Mouse (Mus musculus) heart, embryonic 14.5 days (tissue): ENCODE results near the gene E130114P18Rik. TPM values are rescaled to one million over a fixed set of nuclear protein-coding genes. Genes with fewer than 3 reads are reported as not detected.

Experiments
- ATAC-seq: fragments of 200-750 bp; cut with Nextera tagmentation; 2 replicates; pipeline ENCODE4 v1.8.0; 2017; ENCODE audit warnings: low read depth, moderate TSS enrichment; ENCODE audit not compliant: insufficient number of reproducible peaks, insufficient read depth, low FRiP score
- H3K27ac ChIP-seq, 2 experiments: fragments of 200-500 bp in 1 of 2; fragments of 300-500 bp in 1 of 2; sonication (generic) in 1 of 2; replicated peaks in 1 of 2; 2 replicates each; pipeline ENCODE4 v1.5.1; 2012 to 2014; ENCODE audit warnings: low read depth in 2 of 2, low read length in 2 of 2, control low read depth in 1 of 2, mild to moderate bottlenecking in 1 of 2, mixed read lengths in 1 of 2; ENCODE audit not compliant: control insufficient read depth in 1 of 2, insufficient read depth in 1 of 2
- H3K27me3 ChIP-seq: fragments of 300-500 bp; sonication (generic); 2 replicates; pipeline ENCODE4 v1.6.1; 2014; ENCODE audit warnings: mild to moderate bottlenecking, low read length, control low read depth; ENCODE audit not compliant: control insufficient read depth, insufficient read depth
- H3K36me3 ChIP-seq: fragments of 300-500 bp; sonication (generic); 2 replicates; pipeline ENCODE4 v1.6.1; 2014; ENCODE audit warnings: mild to moderate bottlenecking, control low read depth, low read length, mixed read lengths; ENCODE audit not compliant: control insufficient read depth, insufficient read depth
- H3K4me1 ChIP-seq, 2 experiments: fragments of 200-500 bp in 1 of 2; fragments of 300-500 bp in 1 of 2; sonication (generic) in 1 of 2; 2 replicates each; pipeline ENCODE4 v1.6.1; 2012 to 2014; ENCODE audit warnings: low read length in 2 of 2, control low read depth in 1 of 2, mixed read lengths in 1 of 2; ENCODE audit not compliant: control insufficient read depth in 2 of 2, insufficient read depth in 2 of 2
- H3K4me2 ChIP-seq: fragments of 300-500 bp; sonication (generic); 2 replicates; pipeline ENCODE4 v1.6.1; 2014; ENCODE audit warnings: mild to moderate bottlenecking, low read length
- H3K4me3 ChIP-seq, 2 experiments: fragments of 200-500 bp in 1 of 2; fragments of 300-500 bp in 1 of 2; sonication (generic) in 1 of 2; 2 replicates each; pipeline ENCODE4 v1.5.1; 2012 to 2014; ENCODE audit warnings: low read length in 2 of 2, mild to moderate bottlenecking in 2 of 2, control low read depth in 1 of 2, low read depth in 1 of 2, moderate library complexity in 1 of 2; ENCODE audit not compliant: control insufficient read depth in 1 of 2, insufficient read depth in 1 of 2
- H3K9ac ChIP-seq: fragments of 300-500 bp; sonication (generic); 2 replicates; pipeline ENCODE4 v1.6.1; 2014; ENCODE audit warnings: mild to moderate bottlenecking, low read length
- H3K9me3 ChIP-seq: fragments of 300-500 bp; sonication (generic); 2 replicates; pipeline ENCODE4 v1.6.1; 2016; ENCODE audit warnings: low read length, control low read depth; ENCODE audit not compliant: control insufficient read depth
- WGBS: fragments of 180-500 bp; shearing (Covaris S2); extraction: QIAGEN DNeasy Blood & Tissue Kit; methylation state at CpG from one replicate; pipeline ENCODE4 v1.1.7; 2014; 5-methylcytosine and 5-hydroxymethylcytosine counted together
- polyA plus RNA-seq: library from polyadenylated mRNA; unstranded; fragments of >200 nt; fragmentation: Nextera tagmentation; extraction: Ambion mirVana; gene quantifications from 2 replicates; pipeline ENCODE4 v1.2.1, GENCODE M21; 2014

The E130114P18Rik gene
- polyA plus RNA-seq = 0.57 and 0.59 TPM in 2 replicates

- Histone ChIP-seq H3K27me3 (no peaks in the 10 kb centered on the region), H3K27ac (peak within 1 kb of the TSS; percentile 95 to 98), H3K4me3 (peak within 1 kb of the TSS; percentile 94 to 98), H3K9ac (peak within 1 kb of the TSS; percentile 99), H3K4me1 (peaks cover 0 to 20% of the 10 kb centered on the region in 2 experiments; a peak in 3 of 4 replicates), H3K9me3 (no peaks in the 10 kb centered on the region), H3K4me2 (peak within 1 kb of the TSS; percentile 82), H3K36me3 (peaks cover 2% of the 10 kb centered on the region)
- WGBS = 1% methylated on average over 34 of the region's 37 CpGs
- peak; percentile 54 for ATAC-seq
Measured at GRCm38 (mm10) chr4:97777706-97778176, at the start of gene E130114P18Rik. TSS of gene E130114P18Rik (minus strand) at chr4:97778078.

DNA sequence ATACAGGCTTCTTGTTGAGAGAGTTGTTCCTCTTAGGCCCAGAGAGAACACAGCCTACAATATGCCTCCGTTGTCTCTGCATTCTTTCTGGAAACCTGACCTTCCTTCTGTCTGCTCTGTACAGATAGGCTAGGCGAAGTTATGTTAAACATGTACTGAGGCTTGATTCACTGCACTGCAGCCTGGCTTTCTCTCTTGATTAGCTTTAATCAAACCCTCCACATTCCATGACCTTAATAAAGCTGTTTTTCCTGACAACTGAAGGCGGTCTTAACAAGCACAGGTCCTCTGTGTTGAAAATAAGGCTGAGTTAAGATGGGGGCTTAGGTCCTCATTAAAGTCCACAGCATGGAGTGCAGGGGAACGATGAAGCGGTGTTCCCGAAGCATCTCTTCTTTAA, 49.2 kb upstream of the E130114P18Rik start:
- Histone ChIP-seq H3K27ac (peak overlapping the region; percentile 86 to 91), H3K4me3 (no peak overlapping the region), H3K4me1 (peaks cover 26 to 76% of the 10 kb centered on the region in 2 experiments), H3K9me3 (no peaks in the 10 kb centered on the region), H3K4me2 (peak overlapping the region; percentile 23), H3K27me3 (no peaks in the 10 kb centered on the region), H3K36me3 (no peaks in the 10 kb centered on the region), H3K9ac (no peak overlapping the region)
- 41% methylated on average over 6 of the region's 6 CpGs for WGBS
- peak; percentile 44; the same call in 1 of the 2 replicates for ATAC-seq

- Histone ChIP-seq H3K4me1 (peaks cover 23 to 74% of the 10 kb centered on the region in 2 experiments), H3K27me3 (no peaks in the 10 kb centered on the region), H3K9ac (peak overlapping the region; percentile 21; the same call in 1 of the 2 replicates), H3K36me3 (no peaks in the 10 kb centered on the region), H3K9me3 (no peaks in the 10 kb centered on the region), H3K4me2 (no peak overlapping the region), H3K27ac (peak overlapping the region; percentile 62 to 91; a peak in 3 of 4 replicates), H3K4me3 (no peak overlapping the region)
- ATAC-seq = no peak
- 65% methylated on average over 4 of the region's 4 CpGs for WGBS
Measured at GRCm38 (mm10) chr4:97825841-97826240, 48.0 kb upstream of the E130114P18Rik start.

- no peaks in the 10 kb centered on the region for H3K27me3 ChIP-seq
- H3K27ac ChIP-seq = peak overlapping the region in 1 of 2 experiments; percentile 91; a peak in 2 of 4 replicates
- ATAC-seq = no peak
- WGBS = 52% methylated on average over 4 of the region's 4 CpGs
- H3K36me3 ChIP-seq = no peaks in the 10 kb centered on the region
- no peak overlapping the region for H3K4me2 ChIP-seq
- H3K4me3 ChIP-seq = no peak overlapping the region
- peak overlapping the region; percentile 21; the same call in 1 of the 2 replicates for H3K9ac ChIP-seq
- no peaks in the 10 kb centered on the region for H3K9me3 ChIP-seq
- peaks cover 23 to 73% of the 10 kb centered on the region in 2 experiments for H3K4me1 ChIP-seq
Measured at GRCm38 (mm10) chr4:97825432-97825831, 47.6 kb upstream of the E130114P18Rik start.

- WGBS = 41% methylated on average over 4 of the region's 4 CpGs
Measured at GRCm38 (mm10) chr4:97824451-97824850, 46.6 kb upstream of the E130114P18Rik start.

DNA sequence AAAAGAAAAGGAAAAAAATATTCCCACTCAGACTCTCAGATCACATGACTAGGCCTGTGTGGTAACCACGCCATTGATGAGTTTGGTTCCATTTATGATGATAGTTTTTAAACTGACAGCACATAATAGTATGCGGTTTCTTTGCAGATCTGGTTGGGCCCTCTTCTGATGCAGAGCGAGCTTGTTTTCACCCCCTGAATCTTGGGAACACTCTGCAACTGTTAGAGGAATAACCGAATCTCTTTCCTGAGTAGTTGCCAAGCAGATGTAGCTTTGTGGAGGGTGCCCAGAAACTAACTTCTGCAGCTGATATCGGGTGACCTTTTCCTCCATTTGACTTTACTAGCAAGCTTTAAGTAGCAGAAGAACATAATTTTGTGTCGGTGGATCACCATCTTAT, 45.6 kb upstream of the E130114P18Rik start:
- no peaks in the 10 kb centered on the region for H3K9me3 ChIP-seq
- no peak for ATAC-seq
- no peaks in the 10 kb centered on the region for H3K36me3 ChIP-seq
- H3K4me3 ChIP-seq = no peak overlapping the region
- no peak overlapping the region for H3K4me2 ChIP-seq
- H3K4me1 ChIP-seq = peaks cover 22 to 67% of the 10 kb centered on the region in 2 experiments
- H3K27ac ChIP-seq = peak overlapping the region in 1 of 2 experiments; percentile 19; a peak in 1 of 4 replicates
- H3K9ac ChIP-seq = no peak overlapping the region
- WGBS = 75% methylated on average over 6 of the region's 6 CpGs
- H3K27me3 ChIP-seq = no peaks in the 10 kb centered on the region

More at GRCm38 (mm10) chr4:97824451-97824850, 46.6 kb upstream of the E130114P18Rik start:
- no peak overlapping the region for H3K4me2 ChIP-seq
- H3K27ac ChIP-seq = peak overlapping the region; percentile 44 to 49; a peak in 3 of 4 replicates
- no peak for ATAC-seq
- H3K36me3 ChIP-seq = no peaks in the 10 kb centered on the region
- no peaks in the 10 kb centered on the region for H3K9me3 ChIP-seq
- H3K9ac ChIP-seq = no peak overlapping the region; the same call in 1 of the 2 replicates
- no peaks in the 10 kb centered on the region for H3K27me3 ChIP-seq
- no peak overlapping the region for H3K4me3 ChIP-seq
- peaks cover 19 to 64% of the 10 kb centered on the region in 2 experiments for H3K4me1 ChIP-seq

DNA sequence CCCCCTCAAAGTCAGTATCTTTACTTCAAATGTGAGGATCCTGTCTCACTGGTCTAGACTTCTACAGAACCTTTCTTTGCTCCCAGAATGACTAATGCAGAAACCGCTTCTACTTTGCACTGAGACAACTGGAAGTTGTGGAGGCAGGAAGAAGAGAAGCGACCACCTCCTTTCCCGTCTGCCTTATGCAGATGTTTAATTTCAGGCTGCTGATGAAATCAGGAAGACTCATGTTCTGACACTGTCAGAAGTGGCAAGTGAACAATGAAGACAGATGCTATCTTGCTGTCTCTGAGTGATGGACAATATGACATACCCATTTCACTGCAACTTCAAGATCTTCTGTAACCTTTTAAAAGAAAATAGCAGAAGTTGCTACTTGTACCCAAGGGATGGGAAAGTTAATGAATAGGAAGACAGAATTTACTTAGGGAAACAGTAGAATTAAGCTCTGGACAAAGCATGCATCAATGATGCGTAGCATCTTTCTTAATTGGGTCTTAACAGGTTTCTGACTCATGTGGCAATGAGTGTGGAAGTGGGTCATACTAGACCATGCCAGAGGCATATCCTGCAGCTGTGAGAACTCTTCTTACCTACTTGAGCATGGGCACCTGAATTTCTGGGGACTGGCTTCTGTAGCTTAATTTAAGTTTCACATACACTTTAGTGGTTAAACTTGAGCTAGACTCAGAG, 43.8 kb upstream of the E130114P18Rik start:
- Histone ChIP-seq H3K4me1 (peaks cover 20 to 61% of the 10 kb centered on the region in 2 experiments), H3K36me3 (no peaks in the 10 kb centered on the region), H3K4me2 (no peak overlapping the region), H3K27ac (no peak overlapping the region), H3K4me3 (no peak overlapping the region), H3K27me3 (no peaks in the 10 kb centered on the region), H3K9ac (no peak overlapping the region), H3K9me3 (no peaks in the 10 kb centered on the region)
- WGBS = 73% methylated on average over 4 of the region's 4 CpGs
- ATAC-seq = no peak
